Mouse (Mus musculus): Measurements from ENCODE around the gene Scarf1.

DNA sequence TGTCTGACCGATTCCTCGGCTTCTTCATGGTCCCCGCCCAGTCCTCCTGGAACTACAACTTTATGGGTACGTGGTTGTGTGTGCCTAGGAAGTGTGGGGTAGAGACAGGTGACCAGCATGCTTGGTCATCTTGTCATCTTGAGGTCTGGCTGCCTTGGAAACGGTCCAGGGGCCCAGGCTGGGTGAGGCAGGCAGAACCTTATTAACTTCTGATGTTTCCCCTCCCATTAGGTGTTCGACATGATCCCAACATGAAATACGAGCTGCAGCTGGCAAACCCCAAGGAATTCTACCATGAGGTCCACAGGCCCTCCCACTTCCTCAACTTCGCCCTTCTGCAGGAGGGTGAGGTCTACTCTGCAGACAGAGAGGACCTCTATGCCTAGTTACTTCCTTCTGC is 4.4 kb upstream of the Scarf1 start:
- TF ChIP-seq POLR2A (IDR thresholded peaks at IDR 0.05; ENCODE audit: insufficient read depth, low read length) (no peak), CTCF (IDR thresholded peaks at IDR 0.05; ENCODE audit: low read depth, low read length) (no peak)

All from ES-Bruce4 (cell line).